Mouse (Mus musculus) layer of hippocampus, adult 9-10 months (tissue): ENCODE measurements around the gene Cyp2b19.
"Not testable (repeated sequence)": the region's sequence is repeated elsewhere in the genome, so short reads cannot be mapped to it uniquely, and the experiment has no call there.

Experiments used
- DNase-seq: peaks from one replicate; pipeline ENCODE4 v3.0.0; 2022; ENCODE audit warnings: low spot score

The Cyp2b19 gene

GRCm38 (mm10) chr7:26756842-26757241 is at the start of gene Cyp2b19:
Cyp2b19 (plus strand) TSS chr7:26757142.
- DNase-seq: no peak

- DNase-seq: no peak
These were observed 45.9 kb upstream of the Cyp2b19 start for GRCm38 (mm10) chr7:26711061-26711460.

GRCm38 (mm10) chr7:26738940-26739339 is 18.0 kb upstream of the Cyp2b19 start:
- DNase-seq: no peak

- no peak for DNase-seq
These were observed 13.0 kb upstream of the Cyp2b19 start for GRCm38 (mm10) chr7:26743948-26744347.

- DNase-seq: no peak
These were observed 11.5 kb upstream of the Cyp2b19 start for GRCm38 (mm10) chr7:26745486-26745885.

GRCm38 (mm10) chr7:26767084-26767483 is 10.1 kb downstream of the Cyp2b19 start:
- no peak for DNase-seq

- no peak for DNase-seq
These were observed 13.0 kb downstream of the Cyp2b19 start for GRCm38 (mm10) chr7:26769881-26770470.

- DNase-seq: no peak
These were observed 16.1 kb downstream of the Cyp2b19 start for GRCm38 (mm10) chr7:26772866-26773586.

- DNase-seq: no peak
These were observed 18.9 kb downstream of the Cyp2b19 start for GRCm38 (mm10) chr7:26775866-26776265.

- no peak for DNase-seq
These were observed 20.9 kb downstream of the Cyp2b19 start for GRCm38 (mm10) chr7:26777806-26778205.

GRCm38 (mm10) chr7:26778474-26778873 is 21.5 kb downstream of the Cyp2b19 start:
- DNase-seq: peak; percentile 31

GRCm38 (mm10) chr7:26779799-26780416 is 23.0 kb downstream of the Cyp2b19 start:
- DNase-seq: no peak

- no peak for DNase-seq
These were observed 23.6 kb downstream of the Cyp2b19 start for GRCm38 (mm10) chr7:26780510-26780909.

GRCm38 (mm10) chr7:26780998-26781766 is 24.2 kb downstream of the Cyp2b19 start:
- DNase-seq: no peak

GRCm38 (mm10) chr7:26781767-26782131 is 24.8 kb downstream of the Cyp2b19 start:
- DNase-seq: no peak

- DNase-seq: peak; percentile 4
These were observed 26.2 kb downstream of the Cyp2b19 start for GRCm38 (mm10) chr7:26783163-26783562.

- DNase-seq: not testable (repeated sequence)
These were observed 29.1 kb downstream of the Cyp2b19 start for GRCm38 (mm10) chr7:26786013-26786412.

GRCm38 (mm10) chr7:26789984-26790383 is 33.0 kb downstream of the Cyp2b19 start:
- no peak for DNase-seq

- DNase-seq: no peak
These were observed 43.2 kb downstream of the Cyp2b19 start for GRCm38 (mm10) chr7:26800104-26800503.

GRCm38 (mm10) chr7:26800996-26801395 is 44.1 kb downstream of the Cyp2b19 start:
- DNase-seq: no peak

GRCm38 (mm10) chr7:26808592-26808991 is 51.6 kb downstream of the Cyp2b19 start, which contains the start of gene Cyp2g1:
Cyp2g1 (plus strand) TSS chr7:26808892.
- no peak for DNase-seq
